Mouse (Mus musculus) c-Kit-positive CD71-negative TER-119-negative erythroid progenitor cells, embryonic 14.5 days (primary cell): Measurements from ENCODE around the gene Txndc5.

Experiments
- DNase-seq: peaks from one replicate; pipeline ENCODE4 v3.0.0-alpha.2; 2013; ENCODE audit warnings: low read depth

The Txndc5 gene

DNA sequence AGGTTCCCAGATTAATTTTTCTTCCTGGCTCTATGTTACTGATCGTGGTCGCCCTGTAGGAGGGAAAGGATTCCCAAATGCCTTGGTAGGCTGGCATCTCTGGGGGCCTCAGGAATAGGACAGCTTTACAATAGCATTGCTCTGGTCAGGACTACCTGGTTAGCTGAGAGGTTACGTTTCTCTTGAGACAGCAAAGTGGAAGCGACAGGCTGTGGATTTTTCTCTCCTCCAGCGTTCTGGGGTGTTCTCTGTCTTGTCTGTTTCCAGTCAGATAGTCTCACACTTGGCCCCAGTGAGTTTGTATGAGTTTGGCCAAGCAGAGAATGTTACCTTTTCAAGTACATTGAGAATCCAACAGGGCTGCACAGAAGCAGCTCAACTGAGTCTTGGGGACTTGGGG lies 77.2 kb downstream of the Txndc5 start:
- no peak for DNase-seq
